Mouse (Mus musculus) liver, adult 2 months (tissue): Measurements from ENCODE around the gene Endou.

ENCODE experiments used
- CTCF ChIP-seq: fragments of 200-500 bp; IDR thresholded peaks from 2 replicates; pipeline ENCODE4 v1.5.1; 2011; ENCODE audit warnings: low read depth, low read length, control low read depth
- POLR2A ChIP-seq: fragments of 200-500 bp; IDR thresholded peaks from 2 replicates; pipeline ENCODE4 v1.6.1; 2011; ENCODE audit warnings: low read length, control low read depth; ENCODE audit not compliant: insufficient read depth; ENCODE audit errors: extremely low read depth

- TF ChIP-seq CTCF (no peak), POLR2A (no peak)
Measured at GRCm38 (mm10) chr15:97672211-97672765, 58.9 kb downstream of the Endou start.
